Mouse (Mus musculus) heart, embryonic 16.5 days (tissue): ENCODE data around the gene Krt83. TPM values are rescaled to one million over a fixed set of nuclear protein-coding genes. Genes with fewer than 3 reads are reported as not detected.

Experiments
- ATAC-seq: fragments of 200-750 bp; cut with Nextera tagmentation; replicated peaks from 2 replicates; pipeline ENCODE4 v1.8.0; 2017; ENCODE audit warnings: moderate number of reproducible peaks; ENCODE audit not compliant: insufficient read depth, low FRiP score; ENCODE audit errors: extremely low read depth
- H3K27ac ChIP-seq: fragments of 300-500 bp; sonication (generic); 2 replicates; pipeline ENCODE4 v1.5.1; 2014; ENCODE audit warnings: mild to moderate bottlenecking, low read length, control low read depth, moderate library complexity
- H3K27me3 ChIP-seq: fragments of 300-500 bp; sonication (generic); 2 replicates; pipeline ENCODE4 v1.6.1; 2014; ENCODE audit warnings: low read length, mixed read lengths; ENCODE audit not compliant: control insufficient read depth, insufficient read depth
- H3K36me3 ChIP-seq: fragments of 300-500 bp; sonication (generic); 2 replicates; pipeline ENCODE4 v1.6.1; 2014; ENCODE audit not compliant: control insufficient read depth, insufficient read depth
- H3K4me1 ChIP-seq: fragments of 300-500 bp; sonication (generic); 2 replicates; pipeline ENCODE4 v1.6.1; 2014; ENCODE audit warnings: low read length, mixed read lengths; ENCODE audit not compliant: control insufficient read depth, insufficient read depth
- H3K4me2 ChIP-seq: fragments of 300-500 bp; sonication (generic); 2 replicates; pipeline ENCODE4 v1.6.1; 2014; ENCODE audit warnings: low read depth, mild to moderate bottlenecking, control low read depth, low read length
- H3K4me3 ChIP-seq: fragments of 300-500 bp; sonication (generic); 2 replicates; pipeline ENCODE4 v1.5.1; 2014; ENCODE audit warnings: mild to moderate bottlenecking, control low read depth, low read length
- H3K9ac ChIP-seq: fragments of 300-500 bp; sonication (generic); 2 replicates; pipeline ENCODE4 v1.6.1; 2014; ENCODE audit warnings: low read length, control low read depth
- H3K9me3 ChIP-seq: fragments of 300-500 bp; sonication (generic); replicated peaks from 2 replicates; pipeline ENCODE4 v1.6.1; 2016; ENCODE audit warnings: low read length; ENCODE audit not compliant: control insufficient read depth
- WGBS: fragments of 180-500 bp; shearing (Covaris S2); extraction: QIAGEN DNeasy Blood & Tissue Kit; methylation state at CpG from one replicate; pipeline ENCODE4 v1.1.7; 2014; 5-methylcytosine and 5-hydroxymethylcytosine counted together
- polyA plus RNA-seq: library from polyadenylated mRNA; unstranded; fragments of >200 nt; fragmentation: Nextera tagmentation; extraction: Ambion mirVana; gene quantifications from 2 replicates; pipeline ENCODE4 v1.2.1, GENCODE M21; 2015

Krt83 gene
- polyA plus RNA-seq, 1 experiment from 2014 or later: 0.25 TPM

DNA sequence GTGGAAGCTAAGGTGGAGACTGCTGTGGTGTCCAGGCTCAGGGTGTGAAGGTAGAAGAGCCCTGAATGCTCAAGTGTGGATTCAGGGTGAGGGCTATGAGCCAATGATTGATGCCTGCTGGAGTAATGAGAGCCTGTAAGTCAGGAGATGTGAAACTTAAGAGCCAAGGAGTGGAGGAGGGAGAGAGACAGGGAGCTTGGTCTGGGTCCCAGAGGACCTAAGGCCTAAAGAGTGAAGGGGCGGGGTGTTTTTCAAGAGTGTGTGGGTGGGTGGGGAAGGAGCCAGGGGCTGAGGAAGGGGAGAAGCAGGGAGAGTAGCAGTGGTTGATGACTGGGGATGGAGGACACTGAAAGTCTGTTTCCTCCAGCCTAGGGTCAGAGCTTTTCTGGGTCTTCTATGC lies 7.7 kb downstream of the Krt83 start:
- Histone ChIP-seq H3K4me3 (no peak overlapping the region), H3K27me3 (peaks cover 12% of the 10 kb centered on the region), H3K9me3 (no peaks in the 10 kb centered on the region), H3K27ac (no peak overlapping the region), H3K36me3 (no peaks in the 10 kb centered on the region), H3K4me1 (peaks cover 3% of the 10 kb centered on the region; the same call in 1 of the 2 replicates), H3K9ac (no peak overlapping the region), H3K4me2 (no peak overlapping the region)
- ATAC-seq: no peak
- WGBS: 58% methylated on average over 1 of the region's 1 CpGs

DNA sequence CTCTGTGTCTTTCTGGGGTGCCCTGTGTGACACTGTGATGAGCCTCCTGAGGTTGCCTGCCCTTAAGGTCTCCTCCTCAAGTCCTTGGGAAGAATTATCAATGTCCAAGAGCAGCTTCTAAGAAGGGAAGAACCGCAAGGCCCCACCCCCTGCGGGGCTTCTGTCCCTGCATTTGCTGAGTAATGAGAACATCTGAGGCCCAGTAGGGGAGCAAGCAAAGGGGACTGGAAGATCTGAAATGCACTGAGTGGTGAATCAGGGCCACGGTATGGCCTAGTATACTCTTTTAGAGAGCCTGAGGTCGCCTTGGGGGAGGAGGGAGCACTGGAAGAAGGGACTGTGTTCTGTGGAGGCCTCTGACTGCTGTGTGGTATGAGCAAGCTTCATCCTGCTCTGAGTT lies 9.3 kb downstream of the Krt83 start:
- Histone ChIP-seq H3K27ac (no peak overlapping the region), H3K4me1 (peaks cover 3% of the 10 kb centered on the region; the same call in 1 of the 2 replicates), H3K36me3 (no peaks in the 10 kb centered on the region), H3K4me3 (no peak overlapping the region), H3K4me2 (no peak overlapping the region), H3K27me3 (peaks cover 16% of the 10 kb centered on the region), H3K9ac (no peak overlapping the region), H3K9me3 (no peaks in the 10 kb centered on the region)
- 35% methylated on average over 4 of the region's 4 CpGs for WGBS
- no peak for ATAC-seq

DNA sequence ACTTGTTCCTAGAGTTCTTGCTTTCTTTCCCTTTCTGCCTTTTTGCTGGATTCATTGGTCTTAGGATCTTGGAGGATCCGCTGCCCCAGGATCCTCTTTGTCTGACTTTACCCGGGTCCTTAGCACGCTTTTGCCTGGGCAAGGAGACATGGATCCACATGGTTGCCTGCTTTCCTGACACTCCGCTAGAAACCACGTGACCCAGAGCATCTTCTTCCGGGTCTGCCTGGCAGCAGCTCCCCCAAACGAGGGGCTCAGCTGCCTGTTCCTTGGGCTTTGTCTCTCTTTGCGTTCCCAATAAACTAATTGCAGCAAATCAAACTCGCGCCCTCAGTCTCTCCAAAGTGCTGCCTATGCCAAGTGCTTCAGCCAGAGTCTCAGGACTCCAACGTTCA lies 11.6 kb downstream of the Krt83 start:
- WGBS: 31% methylated on average over 11 of the region's 11 CpGs
- no peaks in the 10 kb centered on the region for H3K36me3 ChIP-seq
- ATAC-seq: no peak
- peak overlapping the region; percentile 60 for H3K4me2 ChIP-seq
- H3K27ac ChIP-seq: no peak overlapping the region
- peaks cover 16% of the 10 kb centered on the region for H3K27me3 ChIP-seq
- no peaks in the 10 kb centered on the region for H3K9me3 ChIP-seq
- no peak overlapping the region for H3K9ac ChIP-seq
- H3K4me3 ChIP-seq: peak overlapping the region; percentile 44
- H3K4me1 ChIP-seq: peaks cover 3% of the 10 kb centered on the region; the same call in 1 of the 2 replicates

DNA sequence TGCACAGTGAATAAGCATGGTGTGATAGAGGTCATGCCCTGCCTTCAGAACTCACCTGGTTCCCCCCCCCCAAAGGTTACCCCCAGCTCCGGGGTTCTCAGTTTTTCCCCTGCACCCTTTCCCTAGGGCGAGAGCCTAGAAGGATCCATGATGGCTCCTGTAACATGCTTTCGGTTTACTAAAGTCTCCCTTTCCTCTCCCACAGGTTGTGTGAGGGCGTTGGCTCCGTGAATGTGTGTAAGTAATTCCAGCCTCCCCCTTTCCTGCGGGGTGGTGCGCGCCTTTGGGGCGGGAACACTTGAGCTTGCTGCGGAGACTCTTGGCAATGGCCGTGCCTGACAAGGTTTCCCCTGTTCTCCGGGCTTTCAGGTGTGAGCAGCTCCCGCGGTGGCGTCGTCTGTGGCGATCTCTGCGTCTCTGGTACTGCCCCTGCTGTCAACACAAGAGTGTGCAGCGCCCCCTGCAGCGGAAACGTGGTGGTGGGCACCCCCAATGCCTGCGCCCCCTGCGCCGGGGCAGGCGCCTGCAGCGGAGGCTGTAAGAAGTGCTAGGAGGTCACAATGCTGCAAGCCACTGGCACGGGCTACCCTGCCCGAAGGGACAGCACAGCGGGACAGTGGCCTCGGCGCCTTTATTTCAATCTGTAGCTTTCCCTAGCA lies 12.2 kb downstream of the Krt83 start:
- H3K4me3 ChIP-seq: peak overlapping the region; percentile 44
- 7% methylated on average over 31 of the region's 31 CpGs for WGBS
- H3K4me2 ChIP-seq: peak overlapping the region; percentile 60
- H3K9me3 ChIP-seq: no peaks in the 10 kb centered on the region
- no peak overlapping the region for H3K9ac ChIP-seq
- H3K36me3 ChIP-seq: no peaks in the 10 kb centered on the region
- peaks cover 3% of the 10 kb centered on the region; the same call in 1 of the 2 replicates for H3K4me1 ChIP-seq
- H3K27me3 ChIP-seq: peaks cover 16% of the 10 kb centered on the region
- no peak overlapping the region for H3K27ac ChIP-seq
- no peak for ATAC-seq

DNA sequence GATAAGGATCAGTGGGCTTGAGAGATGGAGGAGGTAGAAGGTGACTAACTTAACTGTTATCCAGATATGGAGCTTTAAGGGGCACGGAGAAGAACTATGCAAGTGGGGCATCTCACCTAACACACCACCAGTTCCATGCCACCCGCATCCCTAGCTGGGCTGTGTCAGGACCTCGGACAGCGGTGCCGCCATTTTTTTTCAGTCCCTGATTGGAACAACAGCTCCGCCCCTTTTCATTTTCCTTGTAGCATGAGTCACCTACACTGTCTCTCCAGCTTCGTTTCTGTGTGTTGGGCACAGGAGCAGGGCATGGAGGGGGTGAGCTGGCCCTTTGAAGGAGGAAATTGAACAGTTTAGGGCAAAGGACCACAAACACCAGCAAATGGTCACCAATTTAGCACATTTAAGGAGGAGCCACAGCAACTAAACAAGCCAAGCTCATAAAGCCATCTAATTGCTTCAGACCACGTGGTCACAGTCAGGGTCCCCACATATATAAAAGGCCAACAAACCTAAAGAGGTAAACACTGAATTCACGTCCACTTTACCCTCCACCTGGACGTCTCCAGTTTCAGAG lies 18.3 kb downstream of the Krt83 start, which contains the start of gene Krt86:
Gene Krt86 (plus strand): TSS at position 527 of the 577 bp plus-strand sequence.
- H3K36me3 ChIP-seq: no peaks in the 10 kb centered on the region
- no peak within 1 kb of the TSS for H3K27ac ChIP-seq
- ATAC-seq: no peak
- WGBS: 21% methylated on average over 10 of the region's 10 CpGs
- no peaks in the 10 kb centered on the region for H3K9me3 ChIP-seq
- H3K27me3 ChIP-seq: peaks cover 1% of the 10 kb centered on the region; the same call in 1 of the 2 replicates
- H3K4me1 ChIP-seq: no peaks in the 10 kb centered on the region
- H3K4me2 ChIP-seq: no peak within 1 kb of the TSS
- no peak within 1 kb of the TSS for H3K4me3 ChIP-seq
- no peak within 1 kb of the TSS for H3K9ac ChIP-seq

DNA sequence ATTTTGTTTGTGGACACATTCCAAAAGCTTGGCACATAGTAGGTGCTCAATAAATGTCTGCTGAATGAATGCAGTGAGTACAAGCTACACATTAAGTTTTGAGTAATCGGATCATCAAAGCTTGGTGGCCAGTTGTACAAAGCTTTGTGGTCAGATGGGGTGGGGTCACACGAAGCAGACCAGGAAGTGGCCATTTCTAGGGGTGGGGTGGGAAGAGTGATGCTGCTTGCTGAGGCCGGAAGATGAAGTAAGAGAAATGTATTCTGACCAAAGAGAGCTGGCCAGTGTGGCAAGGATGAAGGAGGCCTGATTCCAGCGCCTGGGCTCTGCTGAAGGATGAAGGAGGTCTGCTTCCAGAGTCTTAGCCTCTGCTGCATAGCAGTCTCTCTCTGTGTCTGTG lies 22.2 kb downstream of the Krt83 start:
- no peaks in the 10 kb centered on the region for H3K36me3 ChIP-seq
- no peaks in the 10 kb centered on the region for H3K9me3 ChIP-seq
- H3K27ac ChIP-seq: no peak overlapping the region
- no peaks in the 10 kb centered on the region for H3K27me3 ChIP-seq
- H3K4me1 ChIP-seq: no peaks in the 10 kb centered on the region
- H3K9ac ChIP-seq: no peak overlapping the region
- no peak overlapping the region for H3K4me2 ChIP-seq
- 78% methylated on average over 4 of the region's 4 CpGs for WGBS
- H3K4me3 ChIP-seq: no peak overlapping the region
- ATAC-seq: no peak

DNA sequence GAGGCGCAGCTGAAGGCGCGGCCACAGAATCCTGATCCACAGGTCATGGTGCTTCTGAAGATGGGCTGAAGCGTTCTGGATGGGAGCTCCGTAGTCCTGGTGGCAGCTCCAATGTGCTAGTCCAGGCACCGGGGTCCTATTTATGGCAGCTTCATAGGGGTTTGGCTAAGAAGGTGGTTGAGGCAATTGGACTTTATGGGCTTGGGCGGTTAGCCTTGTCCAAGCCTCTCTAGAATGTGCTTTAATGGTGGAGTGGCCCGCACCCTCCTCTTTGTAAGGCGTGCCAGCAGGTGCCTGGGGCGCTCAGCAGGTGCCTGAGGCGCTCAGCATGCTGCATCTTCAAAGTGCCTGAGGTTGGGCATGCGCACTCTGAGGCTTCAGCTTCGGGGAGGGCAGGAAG lies 27.7 kb downstream of the Krt83 start, which contains the start of gene Krt81:
Gene Krt81 (minus strand): TSS at position 101 of the 400 bp plus-strand sequence.
- H3K27ac ChIP-seq: no peak within 1 kb of the TSS
- H3K36me3 ChIP-seq: no peaks in the 10 kb centered on the region
- no peak within 1 kb of the TSS for H3K9ac ChIP-seq
- WGBS: 76% methylated on average over 13 of the region's 13 CpGs
- H3K4me2 ChIP-seq: no peak within 1 kb of the TSS
- no peaks in the 10 kb centered on the region for H3K9me3 ChIP-seq
- no peaks in the 10 kb centered on the region for H3K4me1 ChIP-seq
- no peak for ATAC-seq
- no peaks in the 10 kb centered on the region for H3K27me3 ChIP-seq
- no peak within 1 kb of the TSS for H3K4me3 ChIP-seq

DNA sequence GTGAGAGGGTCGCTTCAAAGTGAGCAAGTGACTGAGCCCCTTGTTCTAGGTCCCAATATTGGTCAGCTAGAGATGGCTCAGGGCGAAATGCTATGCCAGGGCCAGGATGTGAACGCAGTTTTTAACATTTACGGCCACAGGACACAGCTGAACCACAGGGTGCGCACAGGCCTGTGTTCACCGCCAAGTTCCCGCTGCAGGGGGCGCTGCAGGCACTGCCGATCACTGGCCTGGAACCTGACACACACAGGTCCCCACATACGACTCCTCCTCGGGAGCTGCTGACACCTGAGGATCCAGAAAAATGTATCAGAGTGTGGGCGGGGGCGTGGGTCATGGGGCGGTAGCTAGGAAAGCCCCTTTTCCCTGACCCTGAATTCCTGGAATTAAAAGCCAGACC lies 32.0 kb downstream of the Krt83 start:
- Histone ChIP-seq H3K9ac (no peak overlapping the region), H3K27me3 (no peaks in the 10 kb centered on the region), H3K4me1 (no peaks in the 10 kb centered on the region), H3K27ac (no peak overlapping the region), H3K4me2 (no peak overlapping the region), H3K9me3 (no peaks in the 10 kb centered on the region; the same call in 1 of the 2 replicates), H3K4me3 (no peak overlapping the region), H3K36me3 (no peaks in the 10 kb centered on the region)
- no peak for ATAC-seq
- WGBS: 75% methylated on average over 14 of the region's 14 CpGs

DNA sequence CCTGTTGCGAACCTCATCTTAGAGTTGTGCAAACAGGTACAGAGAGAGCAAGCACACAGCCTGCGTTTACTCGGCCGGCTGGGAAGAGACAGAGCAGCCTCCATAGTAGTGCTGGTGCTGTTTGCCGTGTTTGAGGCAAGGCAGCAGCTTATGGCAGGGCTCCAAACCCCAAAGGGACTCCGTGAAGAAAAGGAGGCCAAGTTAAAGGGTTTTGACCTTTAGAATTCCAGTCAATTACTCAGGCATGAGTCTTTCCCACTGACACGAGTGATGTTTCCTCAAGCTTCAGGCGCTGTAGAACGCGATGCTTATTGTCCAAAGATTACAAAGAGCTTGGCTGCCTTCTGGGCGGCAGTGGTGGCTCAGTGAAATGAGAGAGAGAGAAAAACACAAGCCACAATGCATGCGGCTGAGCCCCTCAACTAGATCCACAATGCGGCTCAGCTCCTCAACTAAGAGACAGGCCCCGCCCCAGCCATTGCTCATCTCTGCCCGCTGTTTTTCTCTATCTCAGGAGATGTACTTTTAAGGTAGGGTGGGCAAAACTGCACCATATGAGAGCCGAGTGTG lies 32.9 kb downstream of the Krt83 start:
- Histone ChIP-seq H3K27ac (no peak overlapping the region), H3K4me3 (no peak overlapping the region), H3K9me3 (no peaks in the 10 kb centered on the region; the same call in 1 of the 2 replicates), H3K4me1 (no peaks in the 10 kb centered on the region), H3K36me3 (no peaks in the 10 kb centered on the region), H3K4me2 (no peak overlapping the region), H3K27me3 (no peaks in the 10 kb centered on the region), H3K9ac (no peak overlapping the region)
- no peak for ATAC-seq
- WGBS: 65% methylated on average over 16 of the region's 16 CpGs
